Mouse (Mus musculus) lung, embryonic 14.5 days (tissue): ENCODE measurements around the gene Aig1. TPM values are rescaled to one million over a fixed set of nuclear protein-coding genes. Genes with fewer than 3 reads are reported as not detected.
A peak's percentile ranks its signal among the peaks of the same experiment; 100 is the strongest.

ENCODE experiments used
- ATAC-seq: fragments of 200-750 bp; cut with Nextera tagmentation; 2 replicates; pipeline ENCODE4 v1.8.0; 2017; ENCODE audit warnings: mild to moderate bottlenecking, moderate TSS enrichment, moderate library complexity; ENCODE audit not compliant: insufficient read depth
- DNase-seq: peaks from one replicate; pipeline ENCODE4 v3.0.0-alpha.2; 2015
- H3K27ac ChIP-seq: fragments of 300-500 bp; sonication (generic); 2 replicates; pipeline ENCODE4 v1.5.1; 2014; ENCODE audit warnings: low read depth, mild to moderate bottlenecking, moderate library complexity
- H3K27me3 ChIP-seq: fragments of 300-500 bp; sonication (generic); 2 replicates; pipeline ENCODE4 v1.6.1; 2014; ENCODE audit warnings: low read length, control low read depth; ENCODE audit not compliant: insufficient read depth
- H3K36me3 ChIP-seq: fragments of 300-500 bp; sonication (generic); 2 replicates; pipeline ENCODE4 v1.6.1; 2014; ENCODE audit warnings: control low read depth; ENCODE audit not compliant: insufficient read depth
- H3K4me1 ChIP-seq: fragments of 300-500 bp; sonication (generic); 2 replicates; pipeline ENCODE4 v1.6.1; 2014; ENCODE audit warnings: antibody characterized with exemption, control low read depth; ENCODE audit not compliant: insufficient read depth
- H3K4me2 ChIP-seq: fragments of 300-500 bp; sonication (generic); 2 replicates; pipeline ENCODE4 v1.6.1; 2014; ENCODE audit warnings: mild to moderate bottlenecking
- H3K4me3 ChIP-seq: fragments of 300-500 bp; sonication (generic); 2 replicates; pipeline ENCODE4 v1.5.1; 2014; ENCODE audit warnings: low read depth, low read length
- H3K9ac ChIP-seq: fragments of 300-500 bp; sonication (generic); 2 replicates; pipeline ENCODE4 v1.6.1; 2014
- H3K9me3 ChIP-seq: fragments of 300-500 bp; sonication (generic); 2 replicates; pipeline ENCODE4 v1.6.1; 2016; ENCODE audit warnings: low read depth, low read length, control low read depth
- CTCF ChIP-seq: IDR thresholded peaks from 2 replicates; pipeline ENCODE4 v1.5.1; 2016; ENCODE audit warnings: antibody characterized with exemption, low read depth
- WGBS: fragments of 180-500 bp; shearing (Covaris S2); extraction: QIAGEN DNeasy Blood & Tissue Kit; methylation state at CpG from one replicate; pipeline ENCODE4 v1.1.7; 2014; 5-methylcytosine and 5-hydroxymethylcytosine counted together
- polyA plus RNA-seq: library from polyadenylated mRNA; unstranded; fragments of >200 nt; fragmentation: Nextera tagmentation; extraction: Ambion mirVana; gene quantifications from 2 replicates; pipeline ENCODE4 v1.2.1, GENCODE M21; 2014

Aig1 gene
- polyA plus RNA-seq, 1 experiment from 2014 or later: 43.4 TPM

DNA sequence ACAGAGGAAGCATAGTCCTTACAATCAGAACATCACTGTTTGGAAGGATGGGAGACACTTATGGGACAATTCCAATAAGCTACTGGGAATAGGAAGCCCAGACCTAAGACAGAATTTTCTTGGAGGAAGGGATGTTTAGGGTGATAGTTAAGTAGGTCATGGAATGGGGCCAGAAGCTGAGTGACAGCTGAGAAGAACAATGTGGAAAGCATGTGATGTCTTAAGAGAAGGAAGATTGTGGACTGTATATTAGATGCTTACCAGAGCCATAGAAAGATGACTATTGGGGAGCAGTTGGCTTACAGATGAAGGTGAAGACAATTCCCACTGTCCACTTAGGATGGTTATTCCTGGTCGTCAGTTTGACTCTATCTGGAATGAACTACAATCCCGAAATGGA lies 191.3 kb downstream of the Aig1 start:
- WGBS: 74% methylated on average over 2 of the region's 2 CpGs
- Histone ChIP-seq H3K27ac (no peak overlapping the region), H3K36me3 (no peaks in the 10 kb centered on the region), H3K27me3 (no peaks in the 10 kb centered on the region), H3K4me1 (0 out of 2 replicates have a peak, but pooled peaks cover 5% of the 10 kb centered on the region), H3K9ac (no peak overlapping the region), H3K4me3 (no peak overlapping the region), H3K4me2 (no peak overlapping the region), H3K9me3 (no peaks in the 10 kb centered on the region)
- TF ChIP-seq CTCF: no peak
- peak; percentile 84 for DNase-seq
- ATAC-seq: peak; percentile 86

DNA sequence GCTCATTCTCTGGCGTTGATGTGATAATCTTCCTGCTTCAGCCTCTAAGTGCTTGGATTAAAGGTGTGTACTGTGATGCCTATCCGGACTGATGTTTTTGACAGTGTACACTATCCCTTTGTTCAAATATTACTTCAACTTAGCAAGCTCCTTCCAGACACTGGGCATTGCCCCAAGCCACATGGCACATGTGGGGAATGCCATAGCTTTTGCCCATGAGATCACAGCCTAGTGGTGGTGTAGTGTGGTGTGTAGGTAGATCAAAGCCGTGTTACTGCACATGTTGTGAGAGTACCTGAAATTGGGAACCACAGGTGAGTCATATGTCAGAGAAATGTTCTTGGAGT lies 193.8 kb downstream of the Aig1 start:
- TF ChIP-seq CTCF: no peak
- no peak for ATAC-seq

DNA sequence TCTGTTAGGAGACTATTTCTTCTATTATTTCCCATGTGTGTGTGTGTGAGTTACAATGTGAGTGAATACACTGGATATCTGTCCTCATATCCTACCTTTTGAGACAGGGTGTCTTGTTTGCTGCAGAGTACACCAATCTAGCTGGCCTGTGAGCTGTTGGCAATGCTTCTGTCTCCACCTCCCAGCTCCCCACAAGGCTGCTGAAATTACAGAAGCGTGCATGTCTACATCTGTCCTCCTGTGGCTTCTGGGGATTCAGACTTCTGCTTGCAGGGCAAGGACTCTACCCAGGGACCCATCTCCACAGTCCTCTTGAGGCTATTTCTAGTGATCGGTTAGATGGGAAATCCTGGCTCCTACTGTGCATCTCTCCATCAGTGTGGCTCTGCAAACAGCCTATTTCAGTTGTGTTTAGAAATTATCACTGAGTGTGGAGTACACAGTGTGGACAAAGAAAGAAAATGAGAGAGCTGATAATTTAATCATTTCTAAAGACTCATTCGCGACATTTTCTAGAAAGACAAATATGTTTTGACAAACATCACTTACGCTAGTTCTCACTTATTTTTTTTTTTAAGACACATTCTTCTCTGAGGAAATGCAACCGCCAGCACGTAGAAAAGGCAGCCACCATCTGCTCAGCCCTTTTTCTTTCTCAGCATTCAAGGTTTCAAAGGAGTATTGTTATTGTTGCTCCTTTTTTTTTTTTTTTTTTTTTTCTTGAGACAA lies 194.3 kb downstream of the Aig1 start:
- Histone ChIP-seq H3K27ac (no peak overlapping the region), H3K4me2 (no peak overlapping the region), H3K36me3 (no peaks in the 10 kb centered on the region), H3K4me1 (0 out of 2 replicates have a peak, but pooled peaks cover 5% of the 10 kb centered on the region), H3K9me3 (no peaks in the 10 kb centered on the region), H3K27me3 (no peaks in the 10 kb centered on the region), H3K9ac (no peak overlapping the region), H3K4me3 (no peak overlapping the region)
- 70% methylated on average over 7 of the region's 7 CpGs for WGBS
- ATAC-seq (no peak), DNase-seq (no peak)
- no peak for TF ChIP-seq CTCF

More for the DNA sequence above, 193.8 kb downstream of the Aig1 start:
- Histone ChIP-seq H3K27me3 (no peaks in the 10 kb centered on the region), H3K4me1 (0 out of 2 replicates have a peak, but pooled peaks cover 5% of the 10 kb centered on the region), H3K9ac (no peak overlapping the region), H3K4me2 (no peak overlapping the region), H3K9me3 (no peaks in the 10 kb centered on the region), H3K4me3 (no peak overlapping the region), H3K27ac (no peak overlapping the region), H3K36me3 (no peaks in the 10 kb centered on the region)
- WGBS: 79% methylated on average over 3 of the region's 3 CpGs
- DNase-seq: no peak

DNA sequence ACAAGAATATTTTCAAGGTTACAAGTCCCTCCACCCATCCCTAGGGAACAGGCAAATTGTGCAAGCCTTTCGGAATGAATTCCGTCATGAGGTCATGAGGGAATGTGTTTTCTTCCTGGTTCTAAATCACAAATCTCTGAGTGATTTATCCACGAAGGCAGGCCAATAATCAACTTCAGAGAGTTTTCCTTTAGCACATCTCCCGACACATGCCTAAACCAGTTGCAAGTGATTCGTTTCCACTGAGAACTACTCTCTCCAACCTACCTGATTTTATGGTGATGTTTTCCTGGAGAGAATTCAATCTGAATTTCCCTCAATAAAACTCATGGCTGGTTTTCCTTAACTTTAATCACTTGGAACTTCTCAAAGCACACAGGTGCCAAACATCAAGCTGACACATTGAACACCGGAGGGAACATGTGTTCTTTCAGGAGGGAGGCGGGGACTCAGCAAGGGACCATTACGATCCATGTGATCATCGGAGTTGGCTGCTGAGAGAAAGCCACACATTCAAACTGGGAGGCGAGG lies 201.5 kb downstream of the Aig1 start:
- H3K27ac ChIP-seq: no peak overlapping the region
- ATAC-seq: no peak
- 70% methylated on average over 10 of the region's 10 CpGs for WGBS
- H3K36me3 ChIP-seq: no peaks in the 10 kb centered on the region
- TF ChIP-seq CTCF: no peak
- H3K9ac ChIP-seq: no peak overlapping the region
- H3K4me1 ChIP-seq: no peaks in the 10 kb centered on the region
- H3K9me3 ChIP-seq: no peaks in the 10 kb centered on the region
- no peak overlapping the region for H3K4me3 ChIP-seq
- no peak overlapping the region for H3K4me2 ChIP-seq
- no peaks in the 10 kb centered on the region for H3K27me3 ChIP-seq
- DNase-seq: no peak

DNA sequence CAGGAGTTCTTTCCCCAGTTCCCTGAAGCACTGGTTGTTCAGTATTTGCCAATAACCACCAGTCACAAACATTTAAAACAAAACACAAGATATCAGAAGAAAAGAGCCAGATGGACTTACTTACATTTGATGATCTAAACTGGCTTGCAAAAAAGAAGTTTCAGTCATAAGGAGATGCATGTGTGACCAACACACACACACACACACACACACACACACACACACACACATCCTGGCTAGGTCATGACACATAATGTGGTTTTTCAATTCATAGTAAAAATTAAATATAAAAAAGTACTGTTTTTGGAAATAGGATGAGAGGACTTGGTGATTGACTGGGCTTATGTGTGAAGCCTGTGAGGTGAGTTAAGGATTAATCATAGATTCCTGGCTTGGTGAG lies 205.3 kb downstream of the Aig1 start:
- TF ChIP-seq CTCF: no peak
- Histone ChIP-seq H3K4me2 (no peak overlapping the region), H3K4me3 (no peak overlapping the region), H3K36me3 (no peaks in the 10 kb centered on the region), H3K27ac (no peak overlapping the region), H3K9me3 (no peaks in the 10 kb centered on the region), H3K27me3 (no peaks in the 10 kb centered on the region), H3K9ac (no peak overlapping the region), H3K4me1 (no peaks in the 10 kb centered on the region)
- no peak for DNase-seq
- ATAC-seq: no peak

DNA sequence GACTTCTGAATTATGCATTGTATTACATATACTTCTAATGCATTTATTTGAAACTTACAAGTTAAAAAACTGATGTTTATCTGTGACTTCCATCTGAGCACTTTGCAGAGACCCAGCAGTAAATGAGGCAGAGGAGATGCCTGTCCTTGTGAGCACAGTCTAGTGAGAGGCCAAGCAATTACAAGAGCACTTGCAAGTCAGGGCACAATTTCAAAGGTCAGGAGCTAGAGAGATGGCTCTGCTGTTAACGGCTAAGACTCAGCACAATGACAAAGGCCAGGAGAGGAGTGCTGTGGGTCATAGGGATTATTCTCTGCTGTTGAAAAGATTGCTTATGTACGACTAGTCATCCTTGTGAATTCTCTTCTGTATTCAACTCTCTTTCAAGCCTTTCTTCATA lies 209.0 kb downstream of the Aig1 start:
- TF ChIP-seq CTCF: no peak
- no peak overlapping the region for H3K27ac ChIP-seq
- 55% methylated on average over 2 of the region's 2 CpGs for WGBS
- H3K9ac ChIP-seq: no peak overlapping the region
- H3K4me2 ChIP-seq: no peak overlapping the region
- H3K4me3 ChIP-seq: no peak overlapping the region
- no peaks in the 10 kb centered on the region for H3K4me1 ChIP-seq
- no peak for ATAC-seq
- H3K9me3 ChIP-seq: no peaks in the 10 kb centered on the region
- no peak for DNase-seq
- H3K27me3 ChIP-seq: no peaks in the 10 kb centered on the region
- no peaks in the 10 kb centered on the region for H3K36me3 ChIP-seq

DNA sequence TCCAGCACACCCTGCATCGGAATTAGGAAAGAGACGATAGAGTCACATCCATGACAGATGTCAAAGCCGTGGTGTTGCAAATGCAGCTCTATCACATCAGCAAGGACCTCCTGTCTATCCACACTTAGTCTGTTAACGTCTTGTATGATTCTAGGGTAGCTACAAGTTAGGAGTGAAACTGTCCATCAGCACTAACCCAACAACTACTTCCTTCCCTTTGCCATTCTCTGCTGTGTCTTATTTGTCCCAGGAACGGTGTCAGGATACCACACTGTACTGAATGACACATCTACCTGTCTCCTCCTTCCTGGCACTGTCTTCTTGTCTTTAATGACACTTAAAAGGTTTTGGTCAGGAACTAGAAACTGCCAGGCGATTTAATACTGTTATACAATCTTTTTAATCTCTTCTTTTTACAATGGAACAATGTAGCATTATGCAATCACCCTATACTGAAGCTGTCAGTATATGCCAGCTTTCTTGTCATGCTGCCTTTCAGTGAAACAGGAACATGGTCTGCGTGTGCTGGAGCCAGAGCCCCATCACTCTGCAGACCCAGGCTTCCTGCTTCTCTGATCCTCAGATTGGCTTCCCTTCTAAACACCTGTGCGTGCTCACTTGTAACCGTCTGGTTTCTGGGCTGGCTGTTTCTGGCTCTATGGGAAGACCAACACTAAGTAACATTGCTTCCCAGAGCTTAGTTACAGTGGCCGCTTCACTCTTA lies 214.9 kb downstream of the Aig1 start:
- no peak for TF ChIP-seq CTCF
- 83% methylated on average over 10 of the region's 10 CpGs for WGBS
- ATAC-seq (no peak), DNase-seq (no peak)
- no peaks in the 10 kb centered on the region for H3K27me3 ChIP-seq
- no peak overlapping the region for H3K4me3 ChIP-seq
- no peak overlapping the region for H3K9ac ChIP-seq
- H3K4me2 ChIP-seq: no peak overlapping the region
- no peaks in the 10 kb centered on the region for H3K36me3 ChIP-seq
- no peak overlapping the region for H3K27ac ChIP-seq
- H3K9me3 ChIP-seq: no peaks in the 10 kb centered on the region
- no peaks in the 10 kb centered on the region for H3K4me1 ChIP-seq
